Mouse (Mus musculus) olfactory bulb, adult 2 months (tissue): ENCODE data around the gene Ngdn. TPM values are rescaled to one million over a fixed set of nuclear protein-coding genes. Genes with fewer than 3 reads are reported as not detected.
"Not testable (repeated sequence)": the region's sequence is repeated elsewhere in the genome, so short reads cannot be mapped to it uniquely, and the experiment has no call there.

Experiments
- H3K27ac ChIP-seq: fragments of 200-500 bp; 2 replicates; pipeline ENCODE4 v1.5.1; 2012; ENCODE audit warnings: low read depth, low read length; ENCODE audit not compliant: insufficient read depth
- H3K4me1 ChIP-seq: fragments of 200-500 bp; 2 replicates; pipeline ENCODE4 v1.6.1; 2012; ENCODE audit warnings: low read length; ENCODE audit not compliant: control insufficient read depth, insufficient read depth
- H3K4me3 ChIP-seq: fragments of 200-500 bp; 2 replicates; pipeline ENCODE4 v1.5.1; 2012; ENCODE audit warnings: mild to moderate bottlenecking, low read depth, low read length, moderate library complexity; ENCODE audit not compliant: insufficient read depth
- CTCF ChIP-seq: fragments of 200-500 bp; IDR thresholded peaks from 2 replicates; pipeline ENCODE4 v1.5.1; 2012; ENCODE audit warnings: low read depth, mild to moderate bottlenecking, low read length, moderate library complexity; ENCODE audit not compliant: insufficient read depth
- POLR2A ChIP-seq: fragments of 200-500 bp; IDR thresholded peaks from 2 replicates; pipeline ENCODE4 v1.6.1; 2012; ENCODE audit warnings: mild to moderate bottlenecking, low read depth, low read length, moderate library complexity; ENCODE audit not compliant: insufficient read depth
- WGBS: fragments of 180-500 bp; shearing (Covaris S2); methylation state at CpG from one replicate; pipeline ENCODE4 v1.1.7; 2018; 5-methylcytosine and 5-hydroxymethylcytosine counted together
- polyA plus RNA-seq: library from polyadenylated mRNA; stranded (reverse); fragments of >200 nt; gene quantifications from 2 replicates; pipeline ENCODE4 v1.2.4, GENCODE M21; 2012; ENCODE audit warnings: low replicate concordance; ENCODE audit not compliant: missing spikeins, insufficient read depth, insufficient read length

Ngdn gene
- polyA plus RNA-seq, 1 experiment: not detected

DNA sequence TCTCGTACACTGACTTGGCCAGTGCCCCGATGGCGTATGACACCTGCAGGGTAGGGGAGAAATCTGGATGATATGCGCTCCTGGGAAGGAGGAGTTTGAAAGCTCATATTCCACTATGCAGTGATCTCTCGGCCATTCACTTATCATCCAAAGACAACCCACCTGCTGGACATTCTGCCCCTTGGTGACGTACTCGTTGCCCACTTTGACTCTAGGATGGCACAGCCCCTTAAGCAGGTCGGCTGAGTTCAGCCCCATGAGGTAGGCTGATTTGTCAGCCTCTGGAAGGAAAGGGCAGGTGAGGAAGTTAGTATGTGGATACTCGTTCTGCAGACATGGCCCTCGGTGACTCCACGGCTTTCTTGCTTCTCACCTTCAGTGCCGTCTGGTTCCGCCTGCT is 26.4 kb upstream of the Ngdn start:
- WGBS: 93% methylated on average over 13 of the region's 13 CpGs
- Histone ChIP-seq H3K27ac (no peak overlapping the region), H3K4me3 (no peak overlapping the region), H3K4me1 (peaks cover 17% of the 10 kb centered on the region)
- no peak for TF ChIP-seq CTCF
- TF ChIP-seq POLR2A: no peak

DNA sequence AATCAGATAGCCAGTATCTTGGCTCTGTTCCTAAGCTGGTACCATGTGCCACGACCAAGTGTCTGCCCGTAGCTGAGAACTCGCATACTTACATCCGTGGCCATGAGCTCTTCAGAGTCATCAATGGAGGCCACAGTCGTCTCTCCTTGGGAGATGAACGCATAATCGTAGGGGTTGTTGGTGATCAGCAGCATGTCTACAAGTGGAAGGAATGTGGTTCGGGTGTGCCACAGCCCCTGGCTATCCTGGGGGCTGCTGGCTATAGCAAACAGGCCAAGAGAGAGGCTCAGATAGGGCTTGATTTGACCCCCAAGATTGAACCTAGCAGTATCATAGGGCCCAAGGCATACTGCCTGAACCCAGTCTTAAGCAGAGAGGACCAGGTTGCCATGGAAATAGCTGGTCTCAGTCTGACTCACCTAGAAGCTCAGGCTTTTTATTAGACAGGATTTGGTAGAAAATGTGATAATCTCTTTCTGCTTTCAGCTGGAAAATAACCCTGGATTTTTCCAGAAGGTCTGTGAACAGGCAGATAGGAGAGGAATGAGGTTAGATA is 25.3 kb upstream of the Ngdn start:
- TF ChIP-seq POLR2A: no peak
- no peak for TF ChIP-seq CTCF
- Histone ChIP-seq H3K4me1 (peaks cover 24% of the 10 kb centered on the region), H3K27ac (peak overlapping the region; percentile 91), H3K4me3 (no peak overlapping the region)
- 58% methylated on average over 8 of the region's 8 CpGs for WGBS

DNA sequence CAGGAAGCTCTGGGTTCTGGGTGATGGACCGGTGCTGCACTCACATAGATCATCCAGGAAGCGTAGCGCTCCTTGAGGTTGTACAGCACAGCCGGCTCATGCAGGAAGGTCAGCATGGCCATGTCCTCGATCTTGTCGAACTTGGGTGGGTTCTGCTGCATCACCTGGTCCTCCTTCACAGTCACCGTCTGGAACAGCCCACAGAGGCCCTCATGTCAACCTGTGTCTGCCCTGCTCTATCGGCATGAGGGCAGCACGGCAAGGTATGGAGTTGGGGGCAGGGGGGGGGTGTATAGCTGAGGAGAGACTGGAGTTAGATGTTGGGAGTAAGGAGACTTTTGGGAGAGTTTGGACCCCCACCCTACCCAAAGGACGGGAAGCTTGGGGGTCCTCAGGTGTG is 23.1 kb upstream of the Ngdn start:
- no peak overlapping the region for H3K27ac ChIP-seq
- no peak for TF ChIP-seq POLR2A
- no peak for TF ChIP-seq CTCF
- no peak overlapping the region for H3K4me3 ChIP-seq
- H3K4me1 ChIP-seq: peaks cover 44% of the 10 kb centered on the region
- WGBS: 95% methylated on average over 10 of the region's 10 CpGs

DNA sequence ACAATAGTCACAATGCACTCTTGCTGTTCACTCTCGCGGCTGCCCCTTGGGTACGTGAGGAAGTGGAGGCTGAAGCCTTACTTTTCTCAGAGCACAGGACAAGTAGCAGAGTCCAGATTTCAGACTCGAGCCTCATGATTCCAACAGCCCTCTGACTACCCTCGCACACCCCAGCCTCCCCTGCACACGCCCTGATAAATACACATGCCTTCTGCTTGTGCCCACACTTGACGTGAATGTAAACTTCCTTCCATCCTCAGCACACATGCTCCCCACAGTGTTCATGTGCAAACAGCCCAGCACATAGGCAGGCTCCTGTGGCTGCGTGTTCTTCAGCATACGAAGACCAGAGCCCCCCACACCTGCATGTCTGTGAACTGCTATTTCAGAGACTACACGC is 21.6 kb upstream of the Ngdn start:
- H3K27ac ChIP-seq: no peak overlapping the region
- H3K4me1 ChIP-seq: peaks cover 45% of the 10 kb centered on the region
- WGBS: 54% methylated on average over 10 of the region's 10 CpGs
- no peak overlapping the region for H3K4me3 ChIP-seq
- TF ChIP-seq POLR2A (no peak), CTCF (no peak)

DNA sequence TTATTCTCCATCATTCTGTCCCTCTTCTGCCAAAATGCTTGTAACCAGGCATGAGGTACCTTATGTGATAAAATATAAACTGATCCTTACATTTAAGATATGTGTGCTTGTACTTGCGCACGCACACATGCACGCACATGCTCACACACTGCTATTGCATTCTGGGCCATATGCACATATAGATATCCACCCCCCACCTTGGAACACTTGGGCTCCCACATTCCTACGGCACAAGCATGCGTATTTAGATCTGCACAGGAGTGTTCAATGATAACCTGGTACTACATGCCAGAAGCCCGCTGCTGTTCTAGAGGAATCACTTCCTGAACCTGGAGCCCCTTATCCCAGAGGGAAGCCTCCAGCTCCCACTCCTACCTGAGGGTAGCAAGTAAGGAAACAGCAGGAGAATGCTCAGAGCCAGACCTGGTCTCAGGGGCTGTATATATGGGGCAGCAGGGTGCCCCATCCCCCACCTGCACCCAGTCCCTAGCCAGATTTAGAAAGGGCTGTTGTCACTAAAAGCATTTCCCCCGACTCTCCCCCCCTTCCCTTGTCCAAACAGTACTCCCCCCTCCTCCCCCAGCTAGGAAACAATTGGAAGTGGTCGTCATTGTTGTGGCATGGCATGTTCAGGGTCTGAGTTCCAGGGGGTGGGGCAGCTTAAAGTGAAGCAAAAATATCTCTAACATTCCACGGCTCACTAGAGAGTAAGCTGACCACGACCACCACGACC is 21.0 kb upstream of the Ngdn start, which contains the start of gene Myh7:
Gene Myh7, minus strand, starts transcription at position 491 of the 733 bp plus-strand sequence.
- Histone ChIP-seq H3K4me1 (peaks cover 45% of the 10 kb centered on the region), H3K4me3 (no peak within 1 kb of the TSS), H3K27ac (peak within 1 kb of the TSS; percentile 91)
- TF ChIP-seq CTCF (no peak), POLR2A (no peak)
- WGBS: 58% methylated on average over 11 of the region's 11 CpGs

DNA sequence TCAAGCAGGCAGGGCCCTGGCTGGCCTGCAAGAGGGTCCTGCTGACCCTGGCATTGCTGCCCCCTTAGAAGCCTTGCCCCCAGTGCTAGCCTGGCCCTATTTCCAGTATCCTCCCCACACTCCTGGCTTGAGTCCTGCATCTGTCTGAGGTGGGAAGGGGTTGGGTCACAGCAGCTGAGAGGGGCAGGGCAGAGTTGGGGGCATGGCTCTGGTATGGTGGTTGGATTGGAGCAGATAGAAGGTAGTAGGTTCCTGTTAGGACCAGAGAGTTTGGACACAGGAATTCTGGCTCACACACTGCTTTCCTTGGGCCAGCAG is 20.4 kb upstream of the Ngdn start:
- 0 out of 2 replicates have a peak overlapping the region, but pooled peaks have one; percentile 9 for H3K27ac ChIP-seq
- H3K4me3 ChIP-seq: no peak overlapping the region
- peaks cover 43% of the 10 kb centered on the region for H3K4me1 ChIP-seq
- TF ChIP-seq POLR2A (no peak), CTCF (no peak)

DNA sequence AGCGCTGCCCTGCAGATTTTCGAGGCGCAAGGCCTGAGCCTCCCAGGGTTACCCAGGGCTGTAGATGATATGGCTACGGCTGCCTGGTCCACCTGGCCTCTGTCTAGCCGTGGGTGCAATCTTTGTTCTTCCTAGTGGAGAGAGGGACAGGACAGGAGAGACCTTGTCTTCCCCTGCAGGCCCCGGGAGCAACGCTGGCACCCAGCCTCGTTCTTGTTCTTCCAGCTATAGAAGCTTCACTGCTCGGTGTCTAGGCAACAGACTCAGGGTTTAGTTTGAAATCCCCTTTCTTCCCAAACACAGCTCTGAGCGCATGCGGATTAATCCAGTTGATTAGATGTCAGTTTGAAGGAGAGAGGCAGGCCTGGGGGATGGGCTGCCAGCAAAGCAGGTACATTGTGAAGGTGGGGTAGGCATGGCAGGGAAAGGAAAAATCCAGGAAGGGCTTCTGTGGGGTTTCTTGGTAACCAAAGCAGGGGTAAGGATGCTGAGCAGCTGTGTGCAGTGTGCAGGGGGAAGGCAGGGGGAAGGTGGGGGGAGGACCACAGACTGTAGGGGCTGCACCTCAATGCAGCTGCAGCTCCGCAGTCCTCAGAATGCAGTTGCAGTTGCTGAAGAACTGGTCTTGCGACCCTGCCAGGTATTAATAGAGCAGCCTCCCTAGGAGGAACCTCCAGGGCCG is 19.7 kb upstream of the Ngdn start:
- no peak overlapping the region for H3K4me3 ChIP-seq
- H3K27ac ChIP-seq: peak overlapping the region; percentile 91
- peaks cover 39% of the 10 kb centered on the region for H3K4me1 ChIP-seq
- no peak for TF ChIP-seq CTCF
- TF ChIP-seq POLR2A: no peak
- 20% methylated on average over 14 of the region's 14 CpGs for WGBS

DNA sequence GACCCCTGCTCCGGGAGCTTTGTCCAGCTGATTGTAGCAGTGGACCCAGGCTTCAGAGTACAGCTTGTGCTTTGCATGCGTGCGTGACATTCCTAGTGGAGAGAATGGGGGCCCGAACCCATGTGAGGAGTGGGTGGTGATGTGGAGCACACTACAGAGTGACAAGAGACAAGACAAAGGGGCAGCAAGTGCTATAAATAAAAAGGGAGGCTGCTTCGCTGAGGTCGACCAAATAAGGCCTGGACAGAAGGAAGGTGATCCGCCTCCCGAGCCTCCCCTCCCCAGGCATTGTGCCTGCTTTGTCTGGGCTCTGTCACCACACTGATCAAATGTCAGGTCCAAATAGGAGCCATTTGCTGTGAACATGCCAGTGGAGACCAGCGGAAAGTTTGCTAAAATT is 18.5 kb upstream of the Ngdn start:
- 72% methylated on average over 9 of the region's 9 CpGs for WGBS
- H3K27ac ChIP-seq: no peak overlapping the region
- peaks cover 35% of the 10 kb centered on the region for H3K4me1 ChIP-seq
- TF ChIP-seq POLR2A (no peak), CTCF (no peak)
- no peak overlapping the region for H3K4me3 ChIP-seq

DNA sequence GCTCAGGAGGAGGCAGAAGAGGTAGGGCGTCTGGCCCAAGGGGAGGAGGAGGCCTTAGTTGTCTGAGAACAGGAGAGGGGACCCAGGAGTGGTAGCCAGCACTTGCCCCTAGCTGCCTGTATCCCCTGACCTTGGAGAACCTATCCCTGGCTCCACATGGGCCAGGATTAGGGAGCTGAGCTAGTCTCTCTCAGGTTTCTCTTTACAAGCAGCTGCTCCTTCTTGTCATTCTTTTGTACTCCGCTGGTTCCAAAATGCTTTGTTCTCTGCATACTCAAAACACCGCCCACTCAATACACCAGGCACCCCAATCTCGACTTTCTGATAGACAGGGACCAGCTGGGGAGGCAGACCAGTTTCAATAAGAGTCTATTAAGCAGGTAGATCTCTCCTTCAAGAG is 18.0 kb upstream of the Ngdn start:
- WGBS: 62% methylated on average over 4 of the region's 4 CpGs
- Histone ChIP-seq H3K4me3 (no peak overlapping the region), H3K4me1 (peaks cover 35% of the 10 kb centered on the region), H3K27ac (no peak overlapping the region)
- TF ChIP-seq CTCF: no peak
- TF ChIP-seq POLR2A: no peak

DNA sequence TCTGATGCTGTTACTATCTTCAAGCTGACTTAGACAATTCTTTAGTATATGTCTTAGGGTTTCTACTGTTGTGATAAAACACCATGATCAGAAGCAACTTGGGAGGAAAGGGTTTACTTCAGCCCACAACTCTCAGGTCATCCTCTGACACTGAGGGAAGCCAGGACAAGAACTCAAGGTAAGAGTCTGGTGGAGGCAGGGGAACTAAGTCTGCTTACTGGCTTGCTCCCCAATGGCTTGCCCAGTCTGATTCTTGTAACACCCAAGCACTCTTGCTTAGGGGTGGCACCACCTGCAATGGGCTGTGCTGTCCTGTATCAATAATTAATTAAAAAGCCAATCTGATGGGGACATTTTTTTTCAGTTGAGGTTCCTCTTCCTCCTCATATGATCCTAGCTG is 16.6 kb upstream of the Ngdn start:
- Histone ChIP-seq H3K4me1 (peaks cover 38% of the 10 kb centered on the region), H3K4me3 (no peak overlapping the region), H3K27ac (no peak overlapping the region)
- TF ChIP-seq POLR2A (no peak), CTCF (no peak)

DNA sequence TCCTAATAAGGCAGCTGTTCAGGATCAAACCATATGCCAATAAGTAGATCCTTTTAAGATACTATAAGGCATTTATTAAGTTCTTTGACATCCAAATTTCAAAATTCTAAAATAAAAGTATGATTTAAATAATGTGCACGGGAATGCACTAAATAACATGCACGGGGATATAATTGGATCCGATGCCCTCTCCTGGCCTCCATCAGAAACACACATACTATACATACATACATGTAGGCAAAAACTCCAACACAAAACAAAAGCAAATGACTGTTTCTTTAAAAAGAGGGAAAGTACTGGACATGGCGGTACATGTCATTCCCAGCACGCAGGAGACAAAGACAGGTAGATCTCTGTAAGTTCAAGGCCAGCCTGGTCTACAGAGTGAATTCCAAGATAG is 15.4 kb upstream of the Ngdn start:
- not testable (repeated sequence) for H3K4me3 ChIP-seq, H3K27ac ChIP-seq
- peaks cover 41% of the 10 kb centered on the region for H3K4me1 ChIP-seq
- WGBS: 66% methylated on average over 5 of the region's 5 CpGs
